In genomic region chr10:75307130-75307529, GRCm38 (mm10) we compare ENCODE assay signal across 24 mouse cellular contexts.
"Had no signal": no experiment of that assay in that cellular context is flagged by ENCODE, and none has a peak within 500 bp of the region (broad histone marks: within the 10 kb centered on the region; RNA-seq: fewer than 3 reads in every experiment).

No protein-coding gene starts in this region.

- H3K4me3 ChIP-seq: heart, adult 2 months; heart, embryonic 13.5 days; heart, embryonic 15.5 days; hindbrain, embryonic 13.5 days; hindbrain, embryonic 15.5 days; kidney, embryonic 15.5 days; left cerebral cortex, adult 2 months; limb, embryonic 10.5 days; limb, embryonic 12.5 days had no signal

- H3K9me3 ChIP-seq: heart, embryonic 13.5 days; heart, embryonic 15.5 days; hindbrain, embryonic 13.5 days; hindbrain, embryonic 15.5 days; kidney, embryonic 15.5 days; limb, embryonic 10.5 days; limb, embryonic 12.5 days had no signal

- H3K27ac ChIP-seq: heart, adult 2 months; heart, embryonic 13.5 days; heart, embryonic 15.5 days; hindbrain, embryonic 13.5 days; hindbrain, embryonic 15.5 days; hindbrain, postnatal 0 days; kidney, embryonic 15.5 days; kidney, postnatal 0 days; left cerebral cortex, adult 2 months; limb, embryonic 10.5 days; limb, embryonic 12.5 days had no signal

- H3K4me2 ChIP-seq: heart, embryonic 11.5 days; heart, embryonic 13.5 days; heart, embryonic 15.5 days; hindbrain, embryonic 13.5 days; hindbrain, embryonic 15.5 days; kidney, embryonic 15.5 days; limb, embryonic 12.5 days had no signal

- H3K9ac ChIP-seq: forebrain, postnatal 0 days; heart, embryonic 13.5 days; heart, embryonic 15.5 days; hindbrain, embryonic 13.5 days; hindbrain, embryonic 15.5 days; kidney, embryonic 15.5 days; limb, embryonic 12.5 days had no signal

- DNase-seq: forebrain, postnatal 0 days; gastrocnemius, postnatal 14 days; gastrocnemius, postnatal 36 days; heart, adult 2 months; heart, postnatal 14 days; heart, postnatal 36 days; kidney, adult 11 months; kidney, adult 2 months; kidney, adult 9 months; kidney, postnatal 14 days; kidney, postnatal 36 days; layer of hippocampus, adult 9-11 months had no signal

- H3K27me3 ChIP-seq: heart, embryonic 13.5 days; heart, embryonic 15.5 days; hindbrain, embryonic 13.5 days; hindbrain, embryonic 15.5 days; kidney, embryonic 15.5 days; limb, embryonic 12.5 days had no signal

- H3K4me1 ChIP-seq: limb, embryonic 10.5 days; limb, embryonic 12.5 days had no signal

- ATAC-seq: forebrain, postnatal 0 days; hindbrain, postnatal 0 days; intestine, embryonic 16.5 days had no signal
